Mouse (Mus musculus): ENCODE measurements around the gene Ankrd9.

Gene Ankrd9

GRCm38 (mm10) chr12:110989409-110989808, 10.6 kb upstream of the Ankrd9 start:
- DNase-seq, result no peak

- DNase-seq, result no peak
These were observed 7.9 kb upstream of the Ankrd9 start for GRCm38 (mm10) chr12:110986536-110987425.

- DNase-seq, result no peak
These were observed 6.3 kb upstream of the Ankrd9 start for GRCm38 (mm10) chr12:110985141-110985540.

- no peak for DNase-seq
These were observed 5.8 kb upstream of the Ankrd9 start for GRCm38 (mm10) chr12:110984598-110984997.

GRCm38 (mm10) chr12:110983714-110984113, 4.9 kb upstream of the Ankrd9 start:
- DNase-seq, result no peak

- no peak for DNase-seq
These were observed 4.2 kb upstream of the Ankrd9 start for GRCm38 (mm10) chr12:110983083-110983482.

- no peak for DNase-seq
These were observed 2.9 kb upstream of the Ankrd9 start for GRCm38 (mm10) chr12:110981736-110982135.

GRCm38 (mm10) chr12:110979808-110980207, 968 bp upstream of the Ankrd9 start:
- DNase-seq, result no peak

GRCm38 (mm10) chr12:110977896-110978606, 789 bp downstream of the Ankrd9 start:
- DNase-seq, result no peak

GRCm38 (mm10) chr12:110977345-110977733, 1.5 kb downstream of the Ankrd9 start:
- DNase-seq, result no peak

- DNase-seq, result no peak
These were observed 2.1 kb downstream of the Ankrd9 start for GRCm38 (mm10) chr12:110976589-110977344.

- DNase-seq, result no peak
These were observed 2.9 kb downstream of the Ankrd9 start for GRCm38 (mm10) chr12:110975838-110976468.

- DNase-seq, result no peak
These were observed 3.5 kb downstream of the Ankrd9 start for GRCm38 (mm10) chr12:110975385-110975784.

- no peak for DNase-seq
These were observed 4.1 kb downstream of the Ankrd9 start for GRCm38 (mm10) chr12:110974726-110975125.

- no peak for DNase-seq
These were observed 4.5 kb downstream of the Ankrd9 start for GRCm38 (mm10) chr12:110974295-110974694.

- no peak for DNase-seq
These were observed 5.0 kb downstream of the Ankrd9 start for GRCm38 (mm10) chr12:110973829-110974228.

- DNase-seq, result no peak
These were observed 6.9 kb downstream of the Ankrd9 start for GRCm38 (mm10) chr12:110971972-110972371.

- no peak for DNase-seq
These were observed 8.4 kb downstream of the Ankrd9 start for GRCm38 (mm10) chr12:110970408-110970807.

GRCm38 (mm10) chr12:110967146-110967545, 11.7 kb downstream of the Ankrd9 start:
- DNase-seq, result no peak

- DNase-seq, result no peak
These were observed 12.8 kb downstream of the Ankrd9 start for GRCm38 (mm10) chr12:110966079-110966478.

- DNase-seq, result no peak
These were observed 13.3 kb downstream of the Ankrd9 start for GRCm38 (mm10) chr12:110965500-110965899.

- no peak for DNase-seq
These were observed 16.9 kb downstream of the Ankrd9 start for GRCm38 (mm10) chr12:110961973-110962372.

Measured in thymus, adult 18-20 months (tissue).